Mouse (Mus musculus) megakaryocyte, embryonic 14.5 days (primary cell): ENCODE data around the gene Mterf1a.
"Not testable (repeated sequence)": the region's sequence is repeated elsewhere in the genome, so short reads cannot be mapped to it uniquely, and the experiment has no call there.

ENCODE experiments used
- FLI1 ChIP-seq: IDR thresholded peaks from 2 replicates; pipeline ENCODE4 v1.6.1; 2012; ENCODE audit warnings: low read length, inconsistent platforms, mixed read lengths
- GATA1 ChIP-seq: IDR thresholded peaks from 3 replicates; pipeline ENCODE4 v1.6.1; 2012; ENCODE audit warnings: mixed read lengths, low read length, inconsistent platforms, borderline replicate concordance

DNA sequence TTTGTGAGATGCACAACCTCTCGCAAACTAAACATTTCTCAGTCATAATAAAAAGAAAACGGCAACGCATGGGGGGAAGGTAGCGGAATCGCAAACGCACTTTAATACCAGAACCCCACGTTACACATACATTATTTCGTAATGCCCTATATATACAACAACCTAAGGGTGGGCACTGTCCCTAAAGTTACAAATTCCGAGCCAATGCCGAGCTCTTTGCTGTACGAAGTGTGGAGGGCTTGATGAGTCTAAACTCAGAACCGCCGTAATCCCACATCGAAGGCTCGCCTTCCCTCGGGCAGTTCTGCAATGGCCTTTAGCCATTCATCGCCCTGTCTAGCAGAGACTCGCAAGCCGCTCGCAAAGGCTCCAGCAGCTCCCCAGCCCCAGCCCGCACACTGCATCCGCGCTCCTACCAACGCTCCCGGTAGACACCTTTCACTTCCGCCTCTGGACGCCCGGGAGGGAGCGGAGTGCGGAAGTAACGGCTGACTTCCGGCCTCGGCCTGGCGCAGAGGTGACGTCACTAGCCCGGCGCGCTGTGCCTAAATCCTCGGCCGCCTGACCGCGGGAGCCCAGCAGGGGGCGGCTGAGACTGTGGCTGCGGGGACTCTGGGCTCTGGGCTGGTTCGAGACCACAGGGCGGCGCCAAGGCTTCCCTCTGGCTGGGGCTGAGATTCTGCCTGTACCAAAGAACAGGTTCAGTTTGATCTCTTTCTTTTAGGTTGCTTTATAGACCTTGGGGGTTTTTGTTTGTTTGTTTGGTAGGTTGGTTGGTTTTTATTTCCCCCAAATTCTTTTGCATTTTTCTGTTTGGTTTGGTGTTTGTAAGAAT is at the start of gene Mterf1a:
- not testable (repeated sequence) for TF ChIP-seq FLI1, GATA1
